Mouse (Mus musculus): ENCODE measurements around the gene Dmpk. TPM values are rescaled to one million over a fixed set of nuclear protein-coding genes. Genes with fewer than 3 reads are reported as not detected.

The Dmpk gene
- polyA plus RNA-seq, 1 experiment from 2014 or later, result 42.4 TPM

DNA sequence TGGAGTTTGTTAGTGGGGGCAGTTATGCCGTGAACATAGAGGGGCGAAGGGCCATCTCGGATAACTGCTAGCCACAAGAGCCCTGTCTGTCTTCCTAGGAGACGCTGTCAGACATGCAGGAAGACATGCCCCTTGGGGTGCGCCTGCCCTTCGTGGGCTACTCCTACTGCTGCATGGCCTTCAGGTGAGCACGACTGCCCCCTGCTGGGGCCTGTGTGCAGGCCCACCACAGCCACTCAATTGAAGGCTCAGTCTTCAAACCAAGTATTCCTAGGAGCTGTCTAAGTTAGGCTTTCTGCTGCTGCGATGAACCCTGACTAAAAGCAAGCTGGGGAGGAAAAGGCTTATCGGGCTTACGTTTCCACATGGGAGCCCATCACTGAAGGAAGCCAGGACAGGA lies 5.2 kb downstream of the Dmpk start:
- Histone ChIP-seq H3K36me3 (peaks cover 23% of the 10 kb centered on the region), H3K4me1 (peaks cover 55% of the 10 kb centered on the region), H3K4me3 (replicated peaks) (no peak overlapping the region), H3K27me3 (no peaks in the 10 kb centered on the region), H3K4me2 (replicated peaks) (no peak overlapping the region), H3K9me3 (replicated peaks) (no peaks in the 10 kb centered on the region), H3K9ac (no peak overlapping the region), H3K27ac (replicated peaks) (no peak overlapping the region)
- ATAC-seq (ENCODE audit: insufficient number of reproducible peaks, low FRiP score, low TSS enrichment, low read depth), result no peak
- WGBS, result 39% methylated on average over 10 of the region's 10 CpGs

DNA sequence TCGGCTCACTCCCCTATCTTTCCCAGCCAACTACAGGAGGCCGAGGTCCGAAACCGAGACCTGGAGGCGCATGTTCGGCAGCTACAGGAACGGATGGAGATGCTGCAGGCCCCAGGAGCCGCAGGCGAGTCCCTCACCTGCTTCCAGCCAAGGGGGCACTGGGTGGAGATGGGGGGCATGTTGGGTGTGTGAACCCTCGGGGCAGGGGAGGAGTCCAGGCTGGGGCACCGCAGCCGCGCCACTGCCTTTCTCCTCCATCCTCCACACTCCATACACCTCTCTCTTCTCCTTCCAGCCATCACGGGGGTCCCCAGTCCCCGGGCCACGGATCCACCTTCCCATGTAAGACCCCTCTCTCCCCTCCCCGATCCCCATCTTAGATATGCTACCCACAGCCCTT lies 8.3 kb downstream of the Dmpk start:
- H3K27me3 ChIP-seq, result no peaks in the 10 kb centered on the region
- H3K4me1 ChIP-seq, result peaks cover 38% of the 10 kb centered on the region
- H3K4me2 ChIP-seq (replicated peaks), result peak overlapping the region; percentile 74
- peak overlapping the region; percentile 86 for H3K4me3 ChIP-seq (replicated peaks)
- H3K9ac ChIP-seq, result peak overlapping the region; percentile 51
- H3K27ac ChIP-seq (replicated peaks), result peak overlapping the region; percentile 99; the same call in 1 of the 2 replicates
- no peaks in the 10 kb centered on the region for H3K9me3 ChIP-seq (replicated peaks)
- ATAC-seq (ENCODE audit: insufficient number of reproducible peaks, low FRiP score, low TSS enrichment, low read depth), result no peak
- peaks cover 24% of the 10 kb centered on the region for H3K36me3 ChIP-seq
- 36% methylated on average over 13 of the region's 17 CpGs for WGBS

DNA sequence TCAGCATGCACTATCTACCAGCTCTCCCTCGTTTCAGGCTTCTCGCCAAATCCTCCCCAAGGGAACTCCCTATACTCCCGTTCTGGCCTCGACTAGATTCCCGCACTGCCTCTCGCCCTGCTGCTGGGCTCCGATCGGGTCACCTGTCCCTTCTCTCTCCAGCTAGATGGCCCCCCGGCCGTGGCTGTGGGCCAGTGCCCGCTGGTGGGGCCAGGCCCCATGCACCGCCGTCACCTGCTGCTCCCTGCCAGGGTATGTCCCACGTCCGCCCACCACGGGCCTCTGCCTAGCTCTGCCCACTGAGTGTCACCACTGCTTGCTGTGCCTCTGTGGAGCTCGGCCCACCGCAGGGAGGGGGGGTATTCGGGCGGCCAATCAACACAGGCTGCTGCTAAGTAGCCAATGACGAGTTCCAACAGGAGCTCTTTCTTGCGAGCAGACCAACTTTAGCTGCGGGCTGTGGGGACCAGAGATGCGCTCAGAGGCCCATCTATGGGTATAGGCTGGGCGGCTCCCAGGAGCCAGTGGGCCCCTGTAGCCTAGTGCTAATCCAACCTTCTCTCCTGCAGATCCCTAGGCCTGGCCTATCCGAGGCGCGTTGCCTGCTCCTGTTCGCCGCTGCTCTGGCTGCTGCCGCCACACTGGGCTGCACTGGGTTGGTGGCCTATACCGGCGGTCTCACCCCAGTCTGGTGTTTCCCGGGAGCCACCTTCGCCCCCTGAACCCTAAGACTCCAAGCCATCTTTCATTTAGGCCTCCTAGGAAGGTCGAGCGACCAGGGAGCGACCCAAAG lies 8.9 kb downstream of the Dmpk start:
- peak overlapping the region; percentile 74 for H3K4me2 ChIP-seq (replicated peaks)
- peak overlapping the region; percentile 86 for H3K4me3 ChIP-seq (replicated peaks)
- H3K4me1 ChIP-seq, result peaks cover 43% of the 10 kb centered on the region
- 3% methylated on average over 38 of the region's 38 CpGs for WGBS
- H3K36me3 ChIP-seq, result peaks cover 26% of the 10 kb centered on the region
- H3K9me3 ChIP-seq (replicated peaks), result no peaks in the 10 kb centered on the region
- peak overlapping the region; percentile 99 for H3K27ac ChIP-seq (replicated peaks)
- H3K9ac ChIP-seq, result peak overlapping the region; percentile 51
- ATAC-seq (ENCODE audit: insufficient number of reproducible peaks, low FRiP score, low TSS enrichment, low read depth), result peak; percentile 74
- no peaks in the 10 kb centered on the region for H3K27me3 ChIP-seq

DNA sequence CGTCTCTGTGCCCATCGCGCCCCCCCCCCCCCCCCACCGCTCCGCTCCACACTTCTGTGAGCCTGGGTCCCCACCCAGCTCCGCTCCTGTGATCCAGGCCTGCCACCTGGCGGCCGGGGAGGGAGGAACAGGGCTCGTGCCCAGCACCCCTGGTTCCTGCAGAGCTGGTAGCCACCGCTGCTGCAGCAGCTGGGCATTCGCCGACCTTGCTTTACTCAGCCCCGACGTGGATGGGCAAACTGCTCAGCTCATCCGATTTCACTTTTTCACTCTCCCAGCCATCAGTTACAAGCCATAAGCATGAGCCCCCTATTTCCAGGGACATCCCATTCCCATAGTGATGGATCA lies 9.5 kb downstream of the Dmpk start:
- Histone ChIP-seq H3K9me3 (replicated peaks) (no peaks in the 10 kb centered on the region), H3K36me3 (peaks cover 23% of the 10 kb centered on the region), H3K4me2 (replicated peaks) (peak overlapping the region; percentile 74), H3K27ac (replicated peaks) (peak overlapping the region; percentile 99), H3K9ac (peak overlapping the region; percentile 51; the same call in 1 of the 2 replicates), H3K4me3 (replicated peaks) (peak overlapping the region; percentile 86), H3K4me1 (peaks cover 49% of the 10 kb centered on the region), H3K27me3 (no peaks in the 10 kb centered on the region)
- peak; percentile 26; the same call in 1 of the 2 replicates for ATAC-seq (ENCODE audit: insufficient number of reproducible peaks, low FRiP score, low TSS enrichment, low read depth)
- WGBS, result under 1% methylated on average over 11 of the region's 15 CpGs

DNA sequence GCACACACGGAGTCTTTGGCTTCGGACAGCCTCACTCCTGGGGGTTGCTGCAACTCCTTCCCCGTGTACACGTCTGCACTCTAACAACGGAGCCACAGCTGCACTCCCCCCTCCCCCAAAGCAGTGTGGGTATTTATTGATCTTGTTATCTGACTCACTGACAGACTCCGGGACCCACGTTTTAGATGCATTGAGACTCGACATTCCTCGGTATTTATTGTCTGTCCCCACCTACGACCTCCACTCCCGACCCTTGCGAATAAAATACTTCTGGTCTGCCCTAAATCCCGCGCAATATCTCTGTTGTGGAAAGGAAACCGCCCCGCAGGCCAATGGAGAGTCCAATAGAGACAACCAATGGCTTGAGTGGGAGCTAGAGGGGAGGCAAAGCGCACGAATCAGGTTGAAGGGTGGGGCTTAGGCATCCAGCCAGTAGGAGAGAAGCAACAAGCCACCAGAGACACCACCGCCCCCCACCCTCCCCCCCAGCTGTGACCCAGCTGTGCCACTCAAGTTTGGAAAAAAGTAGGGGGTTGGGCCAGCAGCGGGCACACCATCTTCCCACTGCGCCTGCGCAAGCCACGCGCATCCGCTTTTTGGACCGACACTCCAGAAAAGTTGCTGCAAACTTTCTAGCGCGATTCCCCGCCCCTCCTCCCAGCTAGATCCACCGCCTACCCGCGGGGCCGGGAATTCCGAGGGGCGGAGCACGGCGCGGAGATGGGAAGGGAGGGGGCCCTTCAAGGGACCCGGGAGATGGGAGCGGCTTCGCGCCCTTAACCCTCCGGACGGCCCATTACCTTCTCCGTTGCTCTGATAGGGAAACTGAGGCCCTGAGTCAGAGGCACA lies 10.1 kb downstream of the Dmpk start:
- ATAC-seq (ENCODE audit: insufficient number of reproducible peaks, low FRiP score, low TSS enrichment, low read depth), result peak; percentile 86
- Histone ChIP-seq H3K4me1 (peaks cover 51% of the 10 kb centered on the region), H3K9ac (peak overlapping the region; percentile 85), H3K4me3 (replicated peaks) (peak overlapping the region; percentile 86), H3K9me3 (replicated peaks) (no peaks in the 10 kb centered on the region), H3K36me3 (peaks cover 18% of the 10 kb centered on the region), H3K27me3 (no peaks in the 10 kb centered on the region), H3K4me2 (replicated peaks) (peak overlapping the region; percentile 74), H3K27ac (replicated peaks) (peak overlapping the region; percentile 99)
- WGBS, result under 1% methylated on average over 45 of the region's 45 CpGs

DNA sequence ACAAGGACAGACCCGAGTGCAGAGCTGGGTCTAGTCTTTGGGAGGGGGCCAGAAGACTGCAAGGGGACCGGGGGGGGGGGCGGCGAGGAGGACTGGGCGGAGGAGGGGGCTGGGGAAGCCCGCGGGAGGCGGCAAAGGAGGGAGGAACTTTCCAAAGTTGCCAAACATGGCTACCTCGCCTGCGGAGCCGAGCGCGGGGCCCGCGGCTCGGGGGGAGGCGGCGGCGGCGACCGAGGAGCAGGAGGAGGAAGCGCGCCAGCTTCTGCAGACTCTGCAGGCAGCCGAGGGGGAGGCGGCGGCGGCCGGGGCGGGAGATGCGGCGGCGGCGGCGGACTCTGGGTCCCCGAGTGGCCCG lies 10.8 kb downstream of the Dmpk start, which contains the start of gene Six5:
Six5 (plus strand) TSS at position 124 of the 355 bp plus-strand sequence.
- Histone ChIP-seq H3K4me1 (peaks cover 56% of the 10 kb centered on the region), H3K36me3 (peaks cover 18% of the 10 kb centered on the region)

DNA sequence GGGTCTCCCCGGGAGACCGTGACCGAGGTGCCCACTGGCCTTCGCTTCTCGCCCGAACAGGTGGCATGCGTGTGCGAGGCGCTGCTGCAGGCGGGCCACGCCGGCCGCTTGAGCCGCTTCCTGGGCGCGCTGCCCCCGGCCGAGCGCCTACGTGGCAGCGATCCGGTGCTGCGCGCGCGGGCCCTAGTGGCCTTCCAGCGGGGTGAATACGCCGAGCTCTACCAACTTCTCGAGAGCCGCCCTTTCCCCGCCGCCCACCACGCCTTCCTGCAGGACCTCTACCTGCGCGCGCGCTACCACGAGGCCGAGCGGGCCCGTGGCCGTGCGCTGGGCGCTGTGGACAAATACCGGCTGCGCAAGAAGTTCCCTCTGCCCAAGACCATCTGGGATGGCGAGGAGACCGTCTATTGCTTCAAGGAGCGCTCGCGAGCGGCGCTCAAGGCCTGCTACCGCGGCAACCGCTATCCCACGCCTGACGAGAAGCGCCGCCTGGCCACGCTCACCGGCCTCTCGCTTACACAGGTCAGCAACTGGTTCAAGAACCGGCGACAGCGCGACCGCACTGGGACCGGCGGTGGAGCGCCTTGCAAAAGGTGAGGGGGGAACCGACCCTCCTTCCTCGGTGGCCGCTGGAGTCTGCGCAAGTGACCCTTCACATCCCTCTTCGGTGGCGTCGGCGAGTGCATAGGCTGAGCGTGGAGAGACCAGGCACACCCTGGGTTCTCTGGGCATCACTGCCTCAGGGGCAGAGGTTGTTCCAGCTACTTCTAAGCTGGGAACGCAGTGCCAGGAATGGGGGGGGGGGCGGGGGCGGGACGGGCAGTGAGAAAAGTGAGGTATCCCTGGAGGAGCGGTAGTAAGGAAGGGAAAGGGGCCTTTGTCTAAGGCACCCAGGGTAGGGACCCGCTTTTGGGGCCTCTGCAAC lies 11.4 kb downstream of the Dmpk start:
- Histone ChIP-seq H3K9me3 (replicated peaks) (no peaks in the 10 kb centered on the region), H3K36me3 (peaks cover 12% of the 10 kb centered on the region), H3K4me2 (replicated peaks) (peak overlapping the region; percentile 74), H3K4me1 (peaks cover 56% of the 10 kb centered on the region), H3K4me3 (replicated peaks) (peak overlapping the region; percentile 86), H3K9ac (peak overlapping the region; percentile 85), H3K27ac (replicated peaks) (peak overlapping the region; percentile 99), H3K27me3 (no peaks in the 10 kb centered on the region)
- no peak for ATAC-seq (ENCODE audit: insufficient number of reproducible peaks, low FRiP score, low TSS enrichment, low read depth)
- WGBS, result under 1% methylated on average over 87 of the region's 87 CpGs

More for the DNA sequence above, 10.8 kb downstream of the Dmpk start, which contains the start of gene Six5:
- Histone ChIP-seq H3K4me3 (replicated peaks) (peak within 1 kb of the TSS; percentile 86), H3K27me3 (no peaks in the 10 kb centered on the region), H3K9me3 (replicated peaks) (no peaks in the 10 kb centered on the region), H3K4me2 (replicated peaks) (peak within 1 kb of the TSS; percentile 74), H3K27ac (replicated peaks) (peak within 1 kb of the TSS; percentile 99), H3K9ac (peak within 1 kb of the TSS; percentile 85)
- WGBS, result under 1% methylated on average over 19 of the region's 36 CpGs
- ATAC-seq (ENCODE audit: insufficient number of reproducible peaks, low FRiP score, low TSS enrichment, low read depth), result peak; percentile 5; the same call in 1 of the 2 replicates

DNA sequence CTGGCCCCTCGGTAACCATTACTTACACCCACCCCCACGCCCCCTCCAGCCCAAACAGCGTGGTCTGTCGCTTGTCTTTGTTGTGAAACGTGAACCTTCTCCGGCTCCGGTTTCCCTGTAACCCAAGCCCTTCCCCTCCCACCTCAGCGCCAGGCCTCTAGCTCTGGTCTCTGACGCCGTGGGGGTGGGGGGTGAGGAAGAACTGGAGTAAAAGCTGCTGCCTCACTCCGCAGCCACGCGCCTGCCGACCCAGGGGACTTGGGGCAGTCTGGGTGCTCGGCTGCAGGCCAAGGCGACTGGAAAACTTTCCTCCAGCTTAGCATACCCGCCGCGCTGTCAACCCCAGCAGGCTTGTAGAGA lies 12.1 kb downstream of the Dmpk start:
- ATAC-seq (ENCODE audit: insufficient number of reproducible peaks, low FRiP score, low TSS enrichment, low read depth), result peak; percentile 10; the same call in 1 of the 2 replicates
- Histone ChIP-seq H3K27me3 (no peaks in the 10 kb centered on the region), H3K27ac (replicated peaks) (peak overlapping the region; percentile 99), H3K4me3 (replicated peaks) (peak overlapping the region; percentile 86), H3K4me1 (peaks cover 60% of the 10 kb centered on the region), H3K4me2 (replicated peaks) (peak overlapping the region; percentile 74), H3K36me3 (peaks cover 10% of the 10 kb centered on the region), H3K9ac (peak overlapping the region; percentile 85), H3K9me3 (replicated peaks) (no peaks in the 10 kb centered on the region)
- WGBS, result 1% methylated on average over 19 of the region's 19 CpGs

DNA sequence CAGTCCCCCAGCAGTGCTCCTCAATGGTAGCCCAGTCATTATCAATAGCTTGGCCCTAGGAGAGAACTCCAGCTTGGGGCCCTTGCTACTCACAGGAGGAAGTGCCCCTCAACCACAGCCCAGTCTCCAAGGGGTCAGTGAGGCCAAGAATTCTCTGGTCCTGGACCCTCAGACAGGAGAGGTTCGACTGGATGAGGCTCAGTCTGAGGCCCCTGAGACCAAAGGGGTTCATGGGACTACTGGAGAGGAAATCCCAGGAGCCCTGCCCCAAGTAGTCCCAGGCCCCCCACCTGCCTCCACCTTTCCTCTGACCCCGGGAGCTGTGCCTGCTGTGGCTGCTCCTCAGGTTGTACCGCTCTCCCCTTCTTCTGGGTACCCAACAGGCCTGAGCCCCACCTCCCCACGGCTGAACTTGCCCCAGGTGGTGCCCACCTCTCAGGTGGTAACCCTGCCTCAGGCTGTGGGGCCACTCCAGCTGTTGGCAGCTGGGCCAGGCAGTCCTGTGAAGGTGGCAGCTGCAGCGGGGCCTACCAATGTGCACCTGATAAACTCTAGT lies 12.8 kb downstream of the Dmpk start:
- no peak for ATAC-seq (ENCODE audit: insufficient number of reproducible peaks, low FRiP score, low TSS enrichment, low read depth)
- 55% methylated on average over 5 of the region's 5 CpGs for WGBS
- H3K4me2 ChIP-seq (replicated peaks), result peak overlapping the region; percentile 74
- peak overlapping the region; percentile 99 for H3K27ac ChIP-seq (replicated peaks)
- no peaks in the 10 kb centered on the region for H3K27me3 ChIP-seq
- no peaks in the 10 kb centered on the region for H3K9me3 ChIP-seq (replicated peaks)
- peak overlapping the region; percentile 86 for H3K4me3 ChIP-seq (replicated peaks)
- H3K36me3 ChIP-seq, result peaks cover 10% of the 10 kb centered on the region
- peak overlapping the region; percentile 85; the same call in 1 of the 2 replicates for H3K9ac ChIP-seq
- H3K4me1 ChIP-seq, result peaks cover 57% of the 10 kb centered on the region

DNA sequence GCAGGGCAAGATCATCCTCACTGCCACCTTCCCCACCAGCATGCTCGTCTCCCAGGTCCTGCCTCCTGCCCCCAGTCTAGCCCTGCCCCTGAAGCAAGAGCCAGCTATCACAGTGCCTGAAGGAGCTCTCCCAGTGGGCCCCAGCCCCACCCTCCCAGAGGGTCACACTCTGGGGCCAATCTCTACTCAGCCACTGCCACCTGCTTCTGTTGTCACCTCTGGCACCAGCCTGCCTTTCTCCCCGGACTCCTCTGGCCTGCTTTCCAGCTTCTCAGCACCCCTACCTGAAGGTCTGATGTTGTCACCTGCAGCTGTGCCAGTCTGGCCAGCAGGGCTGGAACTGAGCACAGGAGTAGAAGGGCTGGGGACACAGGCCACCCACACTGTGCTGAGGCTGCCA lies 13.6 kb downstream of the Dmpk start:
- ATAC-seq (ENCODE audit: insufficient number of reproducible peaks, low FRiP score, low TSS enrichment, low read depth), result no peak
- no peak overlapping the region for H3K9ac ChIP-seq
- no peaks in the 10 kb centered on the region for H3K27me3 ChIP-seq
- H3K4me2 ChIP-seq (replicated peaks), result peak overlapping the region; percentile 74; the same call in 1 of the 2 replicates
- no peaks in the 10 kb centered on the region for H3K9me3 ChIP-seq (replicated peaks)
- 0 out of 2 replicates have a peak overlapping the region, but pooled peaks have one; percentile 86 for H3K4me3 ChIP-seq (replicated peaks)
- no peak overlapping the region for H3K27ac ChIP-seq (replicated peaks)
- WGBS, result 76% methylated on average over 2 of the region's 2 CpGs
- peaks cover 50% of the 10 kb centered on the region for H3K4me1 ChIP-seq
- peaks cover 10% of the 10 kb centered on the region for H3K36me3 ChIP-seq

All from embryonic facial prominence, embryonic 15.5 days (tissue).